Mouse (Mus musculus): ENCODE results near the gene Meis1. TPM values are rescaled to one million over a fixed set of nuclear protein-coding genes. Genes with fewer than 3 reads are reported as not detected.

The Meis1 gene
- total RNA-seq (2014; fragmentation: Nextera tagmentation) (0.53 and 0.98 TPM in 2 replicates), total RNA-seq (2017) (3.1 and 4.3 TPM in 2 replicates), polyA plus RNA-seq (2012) (0.41 and 0.64 TPM in 2 replicates)

DNA sequence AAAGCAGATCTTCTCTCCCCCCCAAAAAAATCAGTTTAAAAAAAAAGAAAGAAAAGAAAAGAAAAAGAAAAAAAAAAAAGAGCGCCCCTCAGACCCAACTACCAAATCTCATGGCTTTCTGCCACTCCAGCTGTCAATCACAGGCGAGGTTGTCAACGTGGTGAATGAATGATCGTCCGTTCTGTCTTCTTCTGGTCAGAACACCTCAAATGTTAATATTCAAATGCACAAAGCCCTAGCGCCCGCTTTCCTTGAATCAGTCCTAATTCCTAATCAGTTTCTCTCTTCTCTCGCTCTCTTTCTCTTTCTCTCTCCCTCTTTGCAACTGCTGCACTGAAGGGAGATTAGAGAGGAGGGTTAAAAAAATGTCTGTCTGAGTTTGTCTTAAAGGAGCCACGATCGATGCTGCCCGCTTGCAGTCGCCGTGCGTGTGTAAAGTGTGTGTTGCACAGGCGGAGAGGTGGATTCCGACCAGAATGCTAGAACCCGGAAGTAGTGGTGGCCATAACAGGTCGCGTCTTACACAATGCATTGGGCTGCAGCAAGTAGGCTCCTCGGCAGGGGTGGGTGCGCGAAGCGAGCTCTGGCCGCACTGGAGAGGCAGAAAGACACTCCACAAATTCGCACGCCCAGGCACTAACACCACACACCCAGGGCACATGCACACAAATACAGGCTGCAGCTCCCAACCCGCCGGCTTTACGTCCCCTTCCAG lies at the start of gene Meis1:
Gene Meis1, minus strand, starts transcription at position 497 of the 715 bp plus-strand sequence.
- Histone ChIP-seq H3K36me3 (replicated peaks) (no peaks in the 10 kb centered on the region), H3K4me1 (ENCODE audit: insufficient read depth, low read depth, low read length) (peaks cover 29% of the 10 kb centered on the region), H3K4me3 (ENCODE audit: low read depth, low read length) (peak within 1 kb of the TSS; percentile 69), H3K9me3 (replicated peaks) (no peaks in the 10 kb centered on the region), H3K27me3 (ENCODE audit: insufficient read depth, low read length) (peaks cover 66% of the 10 kb centered on the region)
- peak; percentile 67 for ATAC-seq (ENCODE audit: extremely low read depth, insufficient number of reproducible peaks, low FRiP score, poor library complexity, severe bottlenecking)
- DNase-seq (ENCODE audit: low spot score): peak; percentile 32
- TF ChIP-seq GATA2 (IDR thresholded peaks at IDR 0.05; ENCODE audit: borderline replicate concordance, low read depth, low read length): no peak

DNA sequence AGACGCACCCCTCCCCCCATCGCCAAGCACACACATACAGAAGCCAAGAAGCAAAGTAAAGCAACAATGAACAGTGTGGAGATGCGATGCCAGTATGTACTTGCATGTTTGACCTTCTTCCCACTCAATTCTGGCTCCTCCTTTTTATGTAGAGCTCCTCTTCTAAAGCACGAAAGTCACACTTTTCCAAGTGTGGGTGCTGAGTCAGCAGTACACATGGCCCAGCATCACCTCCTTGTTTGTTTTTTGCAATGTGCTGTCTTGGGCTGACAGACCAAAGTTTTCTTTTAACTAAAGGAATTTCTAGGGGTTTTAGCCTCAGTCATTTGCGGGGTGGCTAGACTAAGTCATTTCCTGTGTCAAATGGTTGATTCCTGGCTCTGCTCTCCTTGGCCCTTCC lies 48.5 kb upstream of the Meis1 start:
- Histone ChIP-seq H3K36me3 (replicated peaks) (no peaks in the 10 kb centered on the region), H3K4me3 (ENCODE audit: low read depth, low read length) (no peak overlapping the region), H3K27me3 (ENCODE audit: insufficient read depth, low read length) (peaks cover 3% of the 10 kb centered on the region; the same call in 1 of the 2 replicates), H3K4me1 (ENCODE audit: insufficient read depth, low read depth, low read length) (no peaks in the 10 kb centered on the region), H3K9me3 (replicated peaks) (0 out of 2 replicates have a peak, but pooled peaks cover 2% of the 10 kb centered on the region)
- TF ChIP-seq TAL1 (conservative IDR thresholded peaks at IDR 0.05; ENCODE audit: low read depth, low read length) (no peak), GATA2 (IDR thresholded peaks at IDR 0.05; ENCODE audit: borderline replicate concordance, low read depth, low read length) (no peak)
- ATAC-seq (ENCODE audit: extremely low read depth, insufficient number of reproducible peaks, low FRiP score, poor library complexity, severe bottlenecking) (no peak), DNase-seq (ENCODE audit: low spot score) (no peak)

DNA sequence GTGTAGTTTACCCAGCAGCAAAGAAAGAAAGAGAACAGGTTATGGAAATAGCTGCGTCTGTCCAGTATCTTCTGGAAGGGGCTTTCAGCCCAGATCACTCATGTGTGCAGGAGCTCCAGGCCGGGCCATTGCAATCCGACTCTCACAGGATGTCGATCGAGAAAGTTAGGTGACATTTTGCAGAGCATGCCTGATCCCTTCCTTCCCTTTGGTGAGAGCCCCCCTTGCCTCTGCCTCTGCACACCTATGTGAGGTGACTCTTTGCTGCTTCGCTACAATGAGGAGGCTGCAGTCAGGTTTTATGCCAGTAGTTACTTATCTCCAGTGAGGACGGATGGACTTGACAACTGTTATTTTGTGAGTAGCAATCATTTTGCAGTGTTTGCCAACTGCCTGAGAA lies 30.5 kb upstream of the Meis1 start:
- DNase-seq (ENCODE audit: low spot score) (no peak), ATAC-seq (ENCODE audit: extremely low read depth, insufficient number of reproducible peaks, low FRiP score, poor library complexity, severe bottlenecking) (no peak)
- Histone ChIP-seq H3K4me3 (ENCODE audit: low read depth, low read length) (no peak overlapping the region), H3K27me3 (ENCODE audit: insufficient read depth, low read length) (peaks cover 21% of the 10 kb centered on the region), H3K4me1 (ENCODE audit: insufficient read depth, low read depth, low read length) (no peaks in the 10 kb centered on the region), H3K9me3 (replicated peaks) (no peaks in the 10 kb centered on the region), H3K36me3 (replicated peaks) (no peaks in the 10 kb centered on the region)
- no peak for TF ChIP-seq GATA2 (IDR thresholded peaks at IDR 0.05; ENCODE audit: borderline replicate concordance, low read depth, low read length)
- TF ChIP-seq POLR2AphosphoS5 (IDR thresholded peaks at IDR 0.05; ENCODE audit: insufficient replicate concordance, low read depth, low read length): no peak

DNA sequence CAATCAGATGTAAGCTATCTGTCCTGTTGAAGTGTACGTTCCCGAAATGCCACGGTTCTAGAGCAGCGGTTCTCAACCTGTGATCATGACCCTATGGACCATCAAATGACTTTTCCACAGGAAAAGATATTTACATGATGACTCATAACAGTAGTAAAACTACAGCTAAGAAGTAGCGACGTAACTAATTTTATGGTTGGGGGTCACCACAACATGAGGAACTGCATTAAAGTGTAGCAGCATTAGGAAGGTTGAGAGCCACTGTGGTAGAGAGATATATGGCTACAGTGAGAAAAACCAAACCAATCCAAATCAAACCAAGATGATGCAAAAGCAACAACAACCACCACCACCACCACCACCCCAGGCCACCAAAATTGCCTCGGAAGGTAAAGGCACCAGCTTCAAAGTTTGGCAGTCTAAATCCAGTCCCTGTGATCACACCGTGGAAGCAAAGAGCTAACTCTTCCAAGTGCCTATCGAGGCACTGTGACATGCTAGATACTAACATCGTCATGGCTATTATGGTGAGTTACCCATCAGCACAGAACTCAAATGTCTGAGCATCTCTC lies 17.9 kb upstream of the Meis1 start:
- no peak for DNase-seq (ENCODE audit: low spot score)
- Histone ChIP-seq H3K27me3 (ENCODE audit: insufficient read depth, low read length) (peaks cover 11% of the 10 kb centered on the region; the same call in 1 of the 2 replicates), H3K36me3 (replicated peaks) (no peaks in the 10 kb centered on the region), H3K4me1 (ENCODE audit: insufficient read depth, low read depth, low read length) (no peaks in the 10 kb centered on the region), H3K9me3 (replicated peaks) (no peaks in the 10 kb centered on the region), H3K4me3 (ENCODE audit: low read depth, low read length) (no peak overlapping the region)
- no peak for ATAC-seq (ENCODE audit: extremely low read depth, insufficient number of reproducible peaks, low FRiP score, poor library complexity, severe bottlenecking)
- TF ChIP-seq GATA2 (IDR thresholded peaks at IDR 0.05; ENCODE audit: borderline replicate concordance, low read depth, low read length): no peak
- TF ChIP-seq POLR2AphosphoS5 (IDR thresholded peaks at IDR 0.05; ENCODE audit: insufficient replicate concordance, low read depth, low read length): no peak

DNA sequence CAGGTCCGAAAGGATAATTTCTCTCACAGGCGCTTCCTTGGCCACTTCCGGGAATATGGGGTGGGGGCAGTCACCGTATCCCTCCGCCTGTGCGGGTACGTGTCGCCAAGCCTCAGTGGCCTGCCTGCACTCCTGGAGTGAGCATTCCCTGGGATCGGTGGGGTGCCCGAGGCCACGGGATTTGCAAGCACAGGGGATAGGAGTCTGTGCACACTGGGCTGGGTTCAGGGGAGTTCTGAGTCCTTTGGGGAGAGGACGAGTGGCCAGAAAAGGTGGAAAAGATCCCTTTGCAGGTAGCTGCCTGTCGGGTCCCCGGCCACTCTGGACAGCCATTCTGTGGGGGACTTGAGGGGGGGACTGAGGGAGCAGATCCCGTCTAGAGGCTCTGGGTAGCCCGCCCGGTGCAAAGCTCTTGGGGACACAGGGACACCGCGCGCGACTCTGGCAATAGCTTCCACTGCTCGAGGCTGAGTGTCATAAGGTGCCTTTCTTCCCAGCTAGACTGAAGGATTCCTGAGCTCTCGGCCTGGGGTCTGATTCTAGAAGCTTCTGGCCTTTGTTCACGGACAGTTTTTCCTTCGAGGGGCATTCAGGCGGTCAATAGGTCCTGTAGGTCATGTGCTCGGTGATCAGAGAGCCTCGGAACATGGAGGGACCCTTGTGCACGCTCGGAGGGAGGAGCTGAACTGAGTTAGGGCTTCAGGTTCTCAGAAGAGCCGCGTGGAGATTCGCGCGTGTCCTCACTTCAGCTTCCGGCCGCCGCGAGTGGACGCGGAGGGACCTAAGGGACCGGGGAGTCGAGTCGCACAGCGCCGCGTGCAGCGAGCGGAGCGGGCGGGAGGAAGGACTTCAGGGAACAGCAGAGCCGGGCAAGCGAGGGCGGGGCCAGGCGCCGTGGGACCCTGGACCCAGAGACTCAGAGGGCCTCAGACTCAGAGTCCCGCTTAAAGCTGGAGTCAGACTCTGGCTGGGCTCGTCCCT lies 8.1 kb upstream of the Meis1 start:
- H3K9me3 ChIP-seq (replicated peaks): no peaks in the 10 kb centered on the region
- H3K27me3 ChIP-seq (ENCODE audit: insufficient read depth, low read length): peaks cover 20% of the 10 kb centered on the region
- ATAC-seq (ENCODE audit: extremely low read depth, insufficient number of reproducible peaks, low FRiP score, poor library complexity, severe bottlenecking) (no peak), DNase-seq (ENCODE audit: low spot score) (no peak)
- peaks cover 12% of the 10 kb centered on the region for H3K4me1 ChIP-seq (ENCODE audit: insufficient read depth, low read depth, low read length)
- H3K4me3 ChIP-seq (ENCODE audit: low read depth, low read length): peak overlapping the region; percentile 28; the same call in 1 of the 2 replicates
- no peaks in the 10 kb centered on the region for H3K36me3 ChIP-seq (replicated peaks)
- TF ChIP-seq GATA2 (IDR thresholded peaks at IDR 0.05; ENCODE audit: borderline replicate concordance, low read depth, low read length) (no peak), POLR2AphosphoS5 (IDR thresholded peaks at IDR 0.05; ENCODE audit: insufficient replicate concordance, low read depth, low read length) (no peak), GATA1 (IDR thresholded peaks at IDR 0.05; ENCODE audit: borderline replicate concordance, low read length) (no peak), CTCF (IDR thresholded peaks at IDR 0.05; ENCODE audit: low read depth, low read length) (no peak), TAL1 (conservative IDR thresholded peaks at IDR 0.05; ENCODE audit: low read depth, low read length) (no peak)

DNA sequence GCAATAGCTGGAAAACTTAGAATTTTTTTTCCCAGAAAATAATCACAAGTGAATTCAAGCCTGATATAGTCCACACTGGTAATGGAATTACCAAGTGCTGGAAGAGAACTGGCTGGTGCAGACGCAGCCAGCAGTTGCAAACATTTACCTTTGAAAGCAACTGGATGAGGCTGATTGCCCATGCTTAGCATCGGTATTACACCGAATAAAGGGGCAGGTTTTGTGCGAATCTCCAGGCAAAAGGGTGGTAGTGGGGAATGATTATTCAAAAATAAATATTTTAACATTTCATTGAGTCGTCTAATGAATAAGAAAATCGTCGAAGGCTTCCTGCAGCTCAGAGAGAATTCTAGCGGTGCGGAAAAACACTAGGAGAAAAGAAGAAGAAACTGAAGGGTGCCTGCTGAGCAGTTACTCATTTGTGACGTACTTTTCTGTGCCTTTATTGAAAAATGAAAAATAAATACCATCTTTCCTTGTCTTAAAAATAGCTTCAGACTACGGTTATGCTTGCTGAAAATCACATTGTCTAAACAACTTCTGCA lies 7.3 kb upstream of the Meis1 start:
- H3K4me3 ChIP-seq (ENCODE audit: low read depth, low read length): no peak overlapping the region
- H3K27me3 ChIP-seq (ENCODE audit: insufficient read depth, low read length): peaks cover 27% of the 10 kb centered on the region
- no peak for ATAC-seq (ENCODE audit: extremely low read depth, insufficient number of reproducible peaks, low FRiP score, poor library complexity, severe bottlenecking)
- peaks cover 12% of the 10 kb centered on the region for H3K4me1 ChIP-seq (ENCODE audit: insufficient read depth, low read depth, low read length)
- no peak for DNase-seq (ENCODE audit: low spot score)
- TF ChIP-seq GATA2 (IDR thresholded peaks at IDR 0.05; ENCODE audit: borderline replicate concordance, low read depth, low read length) (no peak), CTCF (IDR thresholded peaks at IDR 0.05; ENCODE audit: low read depth, low read length) (no peak), POLR2AphosphoS5 (IDR thresholded peaks at IDR 0.05; ENCODE audit: insufficient replicate concordance, low read depth, low read length) (no peak), GATA1 (IDR thresholded peaks at IDR 0.05; ENCODE audit: borderline replicate concordance, low read length) (no peak), TAL1 (conservative IDR thresholded peaks at IDR 0.05; ENCODE audit: low read depth, low read length) (no peak)
- no peaks in the 10 kb centered on the region for H3K36me3 ChIP-seq (replicated peaks)
- H3K9me3 ChIP-seq (replicated peaks): no peaks in the 10 kb centered on the region
